Mouse (Mus musculus): ENCODE results near the gene Itpkb. TPM values are rescaled to one million over a fixed set of nuclear protein-coding genes. Genes with fewer than 3 reads are reported as not detected.
A peak's percentile ranks its signal among the peaks of the same experiment; 100 is the strongest.

Gene Itpkb
- polyA plus RNA-seq, 1 experiment from 2014 or later, result 2.4 TPM

- Histone ChIP-seq H3K9ac (replicated peaks) (no peak overlapping the region), H3K27me3 (no peaks in the 10 kb centered on the region), H3K4me3 (no peak overlapping the region), H3K36me3 (no peaks in the 10 kb centered on the region), H3K27ac (replicated peaks) (no peak overlapping the region), H3K4me2 (replicated peaks) (no peak overlapping the region), H3K4me1 (peaks cover 7% of the 10 kb centered on the region; the same call in 1 of the 2 replicates), H3K9me3 (no peaks in the 10 kb centered on the region)
- 78% methylated on average over 11 of the region's 11 CpGs for WGBS
- no peak for ATAC-seq (replicated peaks)
Observed at GRCm38 (mm10) chr1:180406336-180407035, 76.2 kb downstream of the Itpkb start.

- Histone ChIP-seq H3K9ac (replicated peaks) (peak overlapping the region; percentile 28), H3K27ac (replicated peaks) (no peak overlapping the region), H3K27me3 (no peaks in the 10 kb centered on the region), H3K4me2 (replicated peaks) (peak overlapping the region; percentile 39), H3K36me3 (no peaks in the 10 kb centered on the region), H3K9me3 (no peaks in the 10 kb centered on the region), H3K4me1 (peaks cover 7% of the 10 kb centered on the region; the same call in 1 of the 2 replicates), H3K4me3 (peak overlapping the region; percentile 23)
- ATAC-seq (replicated peaks), result peak; percentile 85
- 12% methylated on average over 16 of the region's 16 CpGs for WGBS
Observed at GRCm38 (mm10) chr1:180407171-180407671, 76.9 kb downstream of the Itpkb start.

- H3K4me2 ChIP-seq (replicated peaks), result no peak overlapping the region
- H3K4me3 ChIP-seq, result no peak overlapping the region
- whole genome bisulfite sequencing, result 77% methylated on average over 18 of the region's 18 CpGs
Observed at GRCm38 (mm10) chr1:180407727-180408719, 77.7 kb downstream of the Itpkb start.

GRCm38 (mm10) chr1:180408832-180409231, 78.5 kb downstream of the Itpkb start:
- Histone ChIP-seq H3K9me3 (no peaks in the 10 kb centered on the region), H3K9ac (replicated peaks) (no peak overlapping the region), H3K4me1 (peaks cover 7% of the 10 kb centered on the region; the same call in 1 of the 2 replicates), H3K27me3 (no peaks in the 10 kb centered on the region), H3K27ac (replicated peaks) (no peak overlapping the region), H3K4me3 (no peak overlapping the region), H3K4me2 (replicated peaks) (no peak overlapping the region), H3K36me3 (no peaks in the 10 kb centered on the region)
- no peak for ATAC-seq (replicated peaks)
- WGBS, result 76% methylated on average over 9 of the region's 9 CpGs

More at GRCm38 (mm10) chr1:180407727-180408719, 77.7 kb downstream of the Itpkb start:
- peaks cover 7% of the 10 kb centered on the region; the same call in 1 of the 2 replicates for H3K4me1 ChIP-seq
- no peak overlapping the region for H3K9ac ChIP-seq (replicated peaks)
- no peaks in the 10 kb centered on the region for H3K36me3 ChIP-seq
- ATAC-seq (replicated peaks), result no peak
- H3K27me3 ChIP-seq, result no peaks in the 10 kb centered on the region
- no peaks in the 10 kb centered on the region for H3K9me3 ChIP-seq
- no peak overlapping the region for H3K27ac ChIP-seq (replicated peaks)

- H3K4me1 ChIP-seq, result peaks cover 7% of the 10 kb centered on the region; the same call in 1 of the 2 replicates
- no peaks in the 10 kb centered on the region for H3K36me3 ChIP-seq
- no peak overlapping the region for H3K4me3 ChIP-seq
- H3K9me3 ChIP-seq, result no peaks in the 10 kb centered on the region
- no peak overlapping the region for H3K4me2 ChIP-seq (replicated peaks)
- no peak overlapping the region for H3K27ac ChIP-seq (replicated peaks)
- 79% methylated on average over 5 of the region's 5 CpGs for WGBS
- ATAC-seq (replicated peaks), result no peak
- no peak overlapping the region for H3K9ac ChIP-seq (replicated peaks)
- H3K27me3 ChIP-seq, result no peaks in the 10 kb centered on the region
Observed at GRCm38 (mm10) chr1:180409771-180410170, 79.5 kb downstream of the Itpkb start.

- H3K4me2 ChIP-seq (replicated peaks), result no peak overlapping the region
- H3K27me3 ChIP-seq, result no peaks in the 10 kb centered on the region
- H3K9me3 ChIP-seq, result no peaks in the 10 kb centered on the region
- no peaks in the 10 kb centered on the region for H3K36me3 ChIP-seq
- WGBS, result 78% methylated on average over 7 of the region's 7 CpGs
- no peak overlapping the region for H3K27ac ChIP-seq (replicated peaks)
- ATAC-seq (replicated peaks), result no peak
- no peak overlapping the region for H3K4me3 ChIP-seq
- peaks cover 7% of the 10 kb centered on the region; the same call in 1 of the 2 replicates for H3K4me1 ChIP-seq
- no peak overlapping the region for H3K9ac ChIP-seq (replicated peaks)
Observed at GRCm38 (mm10) chr1:180410306-180410705, 80.0 kb downstream of the Itpkb start.

GRCm38 (mm10) chr1:180415064-180415463, 84.8 kb downstream of the Itpkb start:
- Histone ChIP-seq H3K36me3 (no peaks in the 10 kb centered on the region), H3K4me1 (no peaks in the 10 kb centered on the region), H3K27ac (replicated peaks) (no peak overlapping the region), H3K9ac (replicated peaks) (no peak overlapping the region), H3K9me3 (no peaks in the 10 kb centered on the region), H3K4me3 (no peak overlapping the region), H3K27me3 (no peaks in the 10 kb centered on the region), H3K4me2 (replicated peaks) (no peak overlapping the region)
- 60% methylated on average over 4 of the region's 4 CpGs for WGBS
- ATAC-seq (replicated peaks), result no peak

- WGBS, result 90% methylated on average over 7 of the region's 7 CpGs
- H3K4me2 ChIP-seq (replicated peaks), result no peak overlapping the region
- H3K27ac ChIP-seq (replicated peaks), result no peak overlapping the region
- H3K9me3 ChIP-seq, result no peaks in the 10 kb centered on the region
- no peaks in the 10 kb centered on the region for H3K27me3 ChIP-seq
- H3K4me1 ChIP-seq, result peaks cover 2% of the 10 kb centered on the region
- ATAC-seq (replicated peaks), result no peak
- no peak overlapping the region for H3K4me3 ChIP-seq
- H3K9ac ChIP-seq (replicated peaks), result no peak overlapping the region
- no peaks in the 10 kb centered on the region for H3K36me3 ChIP-seq
Observed at GRCm38 (mm10) chr1:180415836-180416235, 85.6 kb downstream of the Itpkb start.

GRCm38 (mm10) chr1:180417118-180417517, 86.8 kb downstream of the Itpkb start:
- Histone ChIP-seq H3K9me3 (no peaks in the 10 kb centered on the region), H3K27ac (replicated peaks) (no peak overlapping the region), H3K4me1 (peaks cover 15% of the 10 kb centered on the region), H3K4me3 (no peak overlapping the region), H3K4me2 (replicated peaks) (no peak overlapping the region), H3K9ac (replicated peaks) (no peak overlapping the region), H3K27me3 (no peaks in the 10 kb centered on the region), H3K36me3 (no peaks in the 10 kb centered on the region)
- 68% methylated on average over 2 of the region's 2 CpGs for WGBS
- no peak for ATAC-seq (replicated peaks)

GRCm38 (mm10) chr1:180419059-180419458, 88.8 kb downstream of the Itpkb start:
- H3K4me2 ChIP-seq (replicated peaks), result no peak overlapping the region
- ATAC-seq (replicated peaks), result no peak
- no peaks in the 10 kb centered on the region for H3K27me3 ChIP-seq
- 95% methylated on average over 2 of the region's 2 CpGs for WGBS
- H3K9me3 ChIP-seq, result no peaks in the 10 kb centered on the region
- no peak overlapping the region for H3K4me3 ChIP-seq
- no peak overlapping the region for H3K27ac ChIP-seq (replicated peaks)
- H3K4me1 ChIP-seq, result peaks cover 17% of the 10 kb centered on the region
- no peak overlapping the region for H3K9ac ChIP-seq (replicated peaks)
- H3K36me3 ChIP-seq, result no peaks in the 10 kb centered on the region

GRCm38 (mm10) chr1:180420496-180421164, 90.3 kb downstream of the Itpkb start:
- Histone ChIP-seq H3K9me3 (no peaks in the 10 kb centered on the region), H3K9ac (replicated peaks) (no peak overlapping the region), H3K4me3 (no peak overlapping the region), H3K27me3 (no peaks in the 10 kb centered on the region), H3K36me3 (no peaks in the 10 kb centered on the region), H3K4me2 (replicated peaks) (no peak overlapping the region), H3K4me1 (peaks cover 17% of the 10 kb centered on the region), H3K27ac (replicated peaks) (peak overlapping the region; percentile 11; the same call in 1 of the 2 replicates)
- peak; percentile 81 for ATAC-seq (replicated peaks)
- WGBS, result 37% methylated on average over 8 of the region's 8 CpGs
